Mouse (Mus musculus) left cerebral cortex, postnatal 4 days (tissue): ENCODE results near the gene Kl. TPM values are rescaled to one million over a fixed set of nuclear protein-coding genes. Genes with fewer than 3 reads are reported as not detected.

Source experiments
- DNase-seq: peaks from one replicate; pipeline ENCODE4 v3.0.0-alpha.2; 2022
- intact Hi-C: fragments of 180-260 bp; cut with DNase I; formaldehyde crosslinking; loops from one replicate; pipeline ENCODE4 v1.15.1; 2025
- total RNA-seq, 2 experiments: library from RNA; stranded (reverse); gene quantifications; 2 replicates each; pipeline ENCODE4 v1.2.3; 2021

Kl gene
- total RNA-seq: 1 to 10 TPM; 1.0 to 1.2 TPM

DNA sequence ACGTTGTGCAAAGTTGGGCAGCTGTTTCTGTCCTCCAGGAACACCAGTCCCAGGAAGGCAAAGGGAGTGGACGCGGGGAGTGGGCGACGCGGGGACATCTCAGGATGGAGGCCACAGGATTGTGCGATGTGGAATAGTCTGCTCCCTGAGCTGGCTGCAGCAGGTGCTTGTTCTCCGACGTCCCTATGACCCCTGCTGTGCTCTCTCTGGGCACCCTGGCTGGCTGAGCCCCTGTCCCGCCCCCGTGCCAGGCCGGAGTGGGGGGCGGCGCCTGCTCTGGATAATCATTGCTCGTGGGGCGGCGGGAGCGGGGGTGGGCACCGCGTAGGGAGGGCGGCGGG is at the start of gene Kl:
Gene Kl (plus strand): TSS at position 280 of the 341 bp plus-strand sequence.
- intact Hi-C loops: no loop called here
- peak; percentile 15 for DNase-seq

GRCm38 (mm10) chr5:150906053-150907040 is 46.1 kb upstream of the Kl start:
- peak; percentile 48 for DNase-seq
- intact Hi-C loops: no loop called here

- no peak for DNase-seq
- intact Hi-C loops: no loop called here
These were observed 40.3 kb upstream of the Kl start for GRCm38 (mm10) chr5:150912156-150912555.

GRCm38 (mm10) chr5:150912656-150913055 is 39.8 kb upstream of the Kl start:
- intact Hi-C loops: no loop called here
- DNase-seq: no peak

GRCm38 (mm10) chr5:150915080-150916055 is 37.0 kb upstream of the Kl start:
- no peak for DNase-seq
- intact Hi-C loops: no loop called here

DNA sequence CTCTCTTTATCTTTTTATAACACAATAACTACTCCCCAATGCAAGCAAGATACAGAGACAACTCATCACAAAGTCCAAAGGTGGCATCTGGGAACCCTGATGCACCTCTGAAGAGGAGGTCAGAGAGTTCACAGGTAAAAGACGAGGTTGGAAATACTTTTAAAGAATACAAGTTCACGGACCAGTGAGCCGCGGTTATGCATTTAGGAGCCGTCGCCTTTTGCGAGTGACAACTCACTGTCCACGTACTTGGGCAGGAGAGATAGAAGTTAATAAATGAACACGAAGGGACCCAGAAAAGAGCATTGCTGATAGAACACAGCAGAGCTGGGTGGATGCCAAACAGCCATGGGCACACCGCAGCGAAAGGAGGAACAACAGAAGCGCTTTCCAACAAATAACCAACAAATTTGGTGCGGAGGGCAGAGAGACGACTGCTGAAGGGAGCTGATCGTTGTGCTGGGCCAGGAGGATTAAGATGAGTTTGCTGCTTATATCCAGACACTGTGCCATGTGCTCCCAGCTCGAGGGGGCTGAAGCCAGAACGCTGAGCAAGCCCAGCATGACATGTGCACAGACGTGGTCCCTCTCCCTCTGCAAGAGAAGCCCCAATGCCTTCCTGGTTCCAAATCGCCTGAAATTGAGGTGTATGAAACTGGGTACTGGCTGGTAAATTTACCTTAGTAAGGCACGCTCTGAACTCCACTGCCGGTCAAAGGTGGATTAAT is 35.1 kb upstream of the Kl start:
- intact Hi-C loops: no loop called here
- DNase-seq: peak; percentile 31

- no peak for DNase-seq
- intact Hi-C loops: no loop called here
These were observed 33.8 kb upstream of the Kl start for GRCm38 (mm10) chr5:150918599-150918998.

GRCm38 (mm10) chr5:150919269-150919668 is 33.1 kb upstream of the Kl start:
- no peak for DNase-seq
- intact Hi-C loops: no loop called here

GRCm38 (mm10) chr5:150919961-150920360 is 32.4 kb upstream of the Kl start:
- DNase-seq: no peak
- intact Hi-C loops: no loop called here

GRCm38 (mm10) chr5:150929406-150929805 is 23.0 kb upstream of the Kl start:
- DNase-seq: no peak
- intact Hi-C loops: no loop called here

GRCm38 (mm10) chr5:150932596-150932995 is 19.8 kb upstream of the Kl start:
- intact Hi-C loops: no loop called here
- DNase-seq: no peak

DNA sequence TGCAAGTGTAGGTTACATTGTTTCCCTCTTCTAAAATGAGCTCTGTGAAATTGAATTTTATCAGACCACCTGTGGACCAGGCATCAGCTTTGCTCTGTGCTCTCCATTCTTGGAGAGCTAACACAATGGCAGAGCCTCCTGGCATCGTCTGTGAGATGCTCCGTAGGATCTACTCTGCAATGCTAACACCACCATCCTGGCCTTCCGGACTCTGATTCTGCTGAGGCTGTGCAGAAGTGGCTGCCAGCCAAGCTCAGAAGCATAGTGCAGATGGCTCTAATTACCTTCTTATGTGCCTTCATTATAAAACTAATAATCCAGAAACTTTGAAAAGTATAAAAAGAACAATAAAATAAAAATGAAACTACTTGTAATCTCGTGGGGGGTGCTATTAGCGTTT is 16.2 kb upstream of the Kl start:
- intact Hi-C loops: no loop called here

DNA sequence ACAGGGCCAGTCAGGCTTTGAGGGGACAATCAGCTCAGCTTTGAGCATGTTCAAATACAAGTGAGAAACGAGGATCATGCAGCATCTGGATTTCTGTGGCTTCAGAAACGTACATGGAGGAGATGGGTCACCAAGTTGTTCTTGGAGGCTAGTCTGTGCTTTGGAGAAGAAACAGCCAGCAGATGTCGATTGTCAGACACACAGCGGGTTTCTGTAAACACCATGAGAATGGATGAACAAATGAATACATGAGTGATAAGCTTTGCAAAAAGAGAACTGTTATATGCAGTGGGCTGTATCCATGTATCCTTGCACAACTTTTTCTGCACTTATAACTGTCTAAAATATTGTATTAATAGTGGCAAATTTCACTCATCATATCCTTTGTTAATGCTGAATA is 15.6 kb upstream of the Kl start:
- DNase-seq: no peak
- intact Hi-C loops: no loop called here

More for the DNA sequence above, 16.2 kb upstream of the Kl start:
- peak; percentile 57 for DNase-seq

DNA sequence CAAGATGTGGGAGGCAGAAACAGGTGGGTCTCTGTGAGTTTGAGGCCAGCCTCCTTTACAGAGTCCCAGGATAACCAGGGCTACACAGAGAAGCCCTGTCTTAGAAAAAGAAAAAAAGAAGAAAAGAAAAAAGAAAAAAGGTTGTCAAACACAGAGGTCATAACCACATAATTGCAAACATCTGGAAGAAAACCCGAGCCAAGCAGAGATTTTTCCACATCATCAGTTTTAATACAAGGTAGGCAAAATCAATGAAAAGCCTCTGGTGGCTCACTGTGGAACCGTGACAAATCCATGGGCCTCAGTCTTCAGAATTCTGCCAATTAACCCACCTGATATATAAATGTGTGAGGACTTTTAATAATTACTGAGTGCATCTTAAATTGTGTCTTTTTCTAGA is 14.9 kb upstream of the Kl start:
- no peak for DNase-seq
- intact Hi-C loops: no loop called here

- DNase-seq: no peak
- intact Hi-C loops: no loop called here
These were observed 6.8 kb upstream of the Kl start for GRCm38 (mm10) chr5:150945576-150945975.

- DNase-seq: no peak
- intact Hi-C loops: no loop called here
These were observed 3.3 kb upstream of the Kl start for GRCm38 (mm10) chr5:150949131-150949530.

DNA sequence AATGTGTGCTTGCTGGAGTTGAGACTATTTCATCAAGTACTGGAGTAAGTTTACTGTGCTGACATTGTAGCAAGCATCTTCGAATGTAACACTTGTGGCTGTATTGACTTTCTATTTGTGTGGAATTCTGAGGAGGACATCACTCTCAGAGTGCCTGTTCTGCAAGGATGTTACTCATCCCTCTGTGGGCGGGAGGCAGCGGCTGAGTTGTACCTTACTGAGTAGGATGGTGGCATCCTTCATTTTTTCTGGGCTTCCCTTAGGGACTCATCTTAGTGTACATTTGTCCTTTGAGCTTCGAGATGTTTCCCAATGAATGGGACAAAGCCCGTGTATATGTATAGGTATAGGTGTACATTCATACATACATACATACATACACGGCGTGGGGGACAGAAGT is 1.1 kb upstream of the Kl start:
- intact Hi-C loops: no loop called here
- no peak for DNase-seq

DNA sequence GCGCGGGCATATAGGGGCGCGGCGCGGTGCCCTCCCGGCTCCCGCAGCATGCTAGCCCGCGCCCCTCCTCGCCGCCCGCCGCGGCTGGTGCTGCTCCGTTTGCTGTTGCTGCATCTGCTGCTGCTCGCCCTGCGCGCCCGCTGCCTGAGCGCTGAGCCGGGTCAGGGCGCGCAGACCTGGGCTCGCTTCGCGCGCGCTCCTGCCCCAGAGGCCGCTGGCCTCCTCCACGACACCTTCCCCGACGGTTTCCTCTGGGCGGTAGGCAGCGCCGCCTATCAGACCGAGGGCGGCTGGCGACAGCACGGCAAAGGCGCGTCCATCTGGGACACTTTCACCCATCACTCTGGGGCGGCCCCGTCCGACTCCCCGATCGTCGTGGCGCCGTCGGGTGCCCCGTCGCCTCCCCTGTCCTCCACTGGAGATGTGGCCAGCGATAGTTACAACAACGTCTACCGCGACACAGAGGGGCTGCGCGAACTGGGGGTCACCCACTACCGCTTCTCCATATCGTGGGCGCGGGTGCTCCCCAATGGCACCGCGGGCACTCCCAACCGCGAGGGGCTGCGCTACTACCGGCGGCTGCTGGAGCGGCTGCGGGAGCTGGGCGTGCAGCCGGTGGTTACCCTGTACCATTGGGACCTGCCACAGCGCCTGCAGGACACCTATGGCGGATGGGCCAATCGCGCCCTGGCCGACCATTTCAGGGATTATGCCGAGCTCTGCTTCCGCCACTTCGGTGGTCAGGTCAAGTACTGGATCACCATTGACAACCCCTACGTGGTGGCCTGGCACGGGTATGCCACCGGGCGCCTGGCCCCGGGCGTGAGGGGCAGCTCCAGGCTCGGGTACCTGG is 488 bp downstream of the Kl start:
- intact Hi-C loops: no loop called here
- peak; percentile 41 for DNase-seq

DNA sequence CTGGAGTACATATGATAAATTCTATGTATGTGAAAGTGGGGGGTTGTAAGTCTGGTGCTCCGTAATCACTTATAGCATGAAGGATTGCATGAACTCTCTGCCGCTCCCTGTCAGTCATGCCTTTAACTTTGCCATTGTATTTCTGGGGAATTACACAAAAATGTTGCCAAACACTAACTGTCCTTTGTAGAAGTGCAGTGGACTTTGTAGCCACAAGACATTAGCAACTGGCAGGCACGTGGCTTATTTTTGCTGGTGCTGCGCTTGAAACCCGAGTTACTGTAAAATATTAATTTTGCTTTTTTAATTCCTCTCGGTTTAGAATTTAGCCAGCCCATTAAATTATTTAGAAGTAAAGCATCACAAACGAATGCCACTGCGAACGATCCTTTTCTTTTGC is 2.4 kb downstream of the Kl start:
- no peak for DNase-seq
- intact Hi-C loops: no loop called here

GRCm38 (mm10) chr5:150959861-150960260 is 7.5 kb downstream of the Kl start:
- intact Hi-C loops: no loop called here

More at GRCm38 (mm10) chr5:150959861-150960260, 7.5 kb downstream of the Kl start:
- no peak for DNase-seq
